ENCODE assay signal across 8 mouse cellular contexts in the genomic region with DNA sequence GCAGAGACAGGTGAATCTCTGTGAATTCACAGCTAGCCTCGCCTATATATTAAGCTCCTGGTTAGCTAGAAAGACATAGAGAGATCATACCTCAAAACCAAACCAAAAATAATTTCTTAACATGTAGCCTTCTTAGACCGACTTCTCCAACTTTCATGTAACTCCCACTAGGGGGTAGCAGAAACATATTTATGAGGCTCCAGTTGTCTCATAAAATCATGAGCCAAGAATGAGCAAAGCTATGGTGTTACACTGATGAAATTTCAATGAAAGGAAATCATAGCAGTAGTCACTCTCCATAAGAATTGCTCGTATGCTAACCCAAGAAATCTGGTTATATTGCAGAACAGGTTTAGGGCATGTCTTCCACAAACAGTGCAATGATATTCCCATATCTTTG.
DNase-seq lines count a peak whose midpoint lies in the region; ATAC-seq and TF ChIP-seq lines count a peak whose summit lies in the region.

No protein-coding gene starts in this region.

- peak; percentile 55; the same call in 1 of the 2 replicates for ATAC-seq in neural tube, embryonic 11.5 days (ENCODE audit: insufficient read depth, low FRiP score, low TSS enrichment)
- ATAC-seq in embryonic facial prominence, embryonic 14.5 days (ENCODE audit: low read depth) = peak; percentile 86
- ATAC-seq in limb, embryonic 14.5 days (ENCODE audit: low FRiP score, low read depth) = peak; percentile 60
- ATAC-seq in stomach, embryonic 16.5 days (ENCODE audit: insufficient read depth, low FRiP score) = peak; percentile 37; the same call in 1 of the 2 replicates

- peak; percentile 22 to 38 for DNase-seq in heart, adult 18-20 months
- no peak for DNase-seq in heart, postnatal 36 days
- DNase-seq in neural tube, embryonic 11.5 days (ENCODE audit: low spot score) = no peak
- DNase-seq in neural tube, embryonic 10.5 days (ENCODE audit: extremely low spot score, low spot score) = no peak
- peak; percentile 88 for DNase-seq in embryonic facial prominence, embryonic 14.5 days (ENCODE audit: low spot score)
- peak; percentile 74 for DNase-seq in limb, embryonic 14.5 days (ENCODE audit: low spot score)
- DNase-seq in thymus, postnatal 36 days = no peak

- H3K4me2 ChIP-seq in neural tube, embryonic 11.5 days (ENCODE audit: low read depth) = no peak overlapping the region
- no peak overlapping the region for H3K4me2 ChIP-seq in embryonic facial prominence, embryonic 14.5 days (ENCODE audit: low read depth, low read length)
- H3K4me2 ChIP-seq in limb, embryonic 14.5 days (replicated peaks; ENCODE audit: low read depth, low read length, severe bottlenecking) = no peak overlapping the region
- H3K4me2 ChIP-seq in stomach, embryonic 16.5 days (ENCODE audit: low read depth, low read length) = no peak overlapping the region

- no peak overlapping the region for H3K27ac ChIP-seq in neural tube, embryonic 11.5 days (ENCODE audit: low read depth, low read length)
- no peak overlapping the region for H3K27ac ChIP-seq in embryonic facial prominence, embryonic 14.5 days (replicated peaks; ENCODE audit: low read depth, low read length)
- H3K27ac ChIP-seq in limb, embryonic 14.5 days (replicated peaks; ENCODE audit: low read depth, low read length) = no peak overlapping the region
- H3K27ac ChIP-seq in stomach, embryonic 16.5 days (ENCODE audit: low read length) = no peak overlapping the region

- H3K4me3 ChIP-seq in neural tube, embryonic 11.5 days (ENCODE audit: low read depth, low read length) = no peak overlapping the region
- no peak overlapping the region for H3K4me3 ChIP-seq in embryonic facial prominence, embryonic 14.5 days (ENCODE audit: low read depth, low read length)
- no peak overlapping the region for H3K4me3 ChIP-seq in limb, embryonic 14.5 days (replicated peaks; ENCODE audit: low read length)
- no peak overlapping the region for H3K4me3 ChIP-seq in stomach, embryonic 16.5 days (replicated peaks; ENCODE audit: low read length)

- WGBS in neural tube, embryonic 11.5 days = 66% methylated on average over 3 of the region's 3 CpGs
- WGBS in embryonic facial prominence, embryonic 14.5 days = 32% methylated on average over 3 of the region's 3 CpGs
- 23% methylated on average over 3 of the region's 3 CpGs for WGBS in limb, embryonic 14.5 days
- WGBS in stomach, embryonic 16.5 days = 20% methylated on average over 3 of the region's 3 CpGs

- H3K4me1 ChIP-seq in neural tube, embryonic 11.5 days (ENCODE audit: control insufficient read depth, insufficient read depth, low read length) = no peaks in the 10 kb centered on the region
- H3K4me1 ChIP-seq in embryonic facial prominence, embryonic 14.5 days (ENCODE audit: control insufficient read depth, insufficient read depth, low read length) = no peaks in the 10 kb centered on the region
- no peaks in the 10 kb centered on the region for H3K4me1 ChIP-seq in limb, embryonic 14.5 days (ENCODE audit: control insufficient read depth, insufficient read depth, low read length)
- no peaks in the 10 kb centered on the region for H3K4me1 ChIP-seq in stomach, embryonic 16.5 days (ENCODE audit: control insufficient read depth, insufficient read depth, low read length)

- no peak for TF ChIP-seq POLR2A in limb, embryonic 14.5 days (IDR thresholded peaks at IDR 0.05; ENCODE audit: borderline replicate concordance, extremely low read depth, insufficient read depth, insufficient read length)

- H3K9me3 ChIP-seq in neural tube, embryonic 11.5 days (ENCODE audit: control insufficient read depth, low read length) = no peaks in the 10 kb centered on the region
- H3K9me3 ChIP-seq in embryonic facial prominence, embryonic 14.5 days (ENCODE audit: control insufficient read depth, low read length) = no peaks in the 10 kb centered on the region
- H3K9me3 ChIP-seq in limb, embryonic 14.5 days (ENCODE audit: control insufficient read depth, low read length) = no peaks in the 10 kb centered on the region
- no peaks in the 10 kb centered on the region for H3K9me3 ChIP-seq in stomach, embryonic 16.5 days (replicated peaks; ENCODE audit: control insufficient read depth, low read length)

- no peaks in the 10 kb centered on the region for H3K36me3 ChIP-seq in neural tube, embryonic 11.5 days (ENCODE audit: control insufficient read depth, insufficient read depth, low read length)
- H3K36me3 ChIP-seq in embryonic facial prominence, embryonic 14.5 days (ENCODE audit: control insufficient read depth, insufficient read depth, low read length) = no peaks in the 10 kb centered on the region
- no peaks in the 10 kb centered on the region for H3K36me3 ChIP-seq in limb, embryonic 14.5 days (ENCODE audit: control insufficient read depth, insufficient read depth, low read length)
- H3K36me3 ChIP-seq in stomach, embryonic 16.5 days (ENCODE audit: control insufficient read depth, insufficient read depth, low read length) = no peaks in the 10 kb centered on the region

- no peaks in the 10 kb centered on the region for H3K27me3 ChIP-seq in neural tube, embryonic 11.5 days (ENCODE audit: control insufficient read depth, insufficient read depth, low read length)
- no peaks in the 10 kb centered on the region for H3K27me3 ChIP-seq in embryonic facial prominence, embryonic 14.5 days (replicated peaks; ENCODE audit: control insufficient read depth, insufficient read depth, low read length)
- H3K27me3 ChIP-seq in limb, embryonic 14.5 days (ENCODE audit: control insufficient read depth, insufficient read depth, low read length) = no peaks in the 10 kb centered on the region
- H3K27me3 ChIP-seq in stomach, embryonic 16.5 days (ENCODE audit: control insufficient read depth, insufficient read depth, low read length) = no peaks in the 10 kb centered on the region

- intact Hi-C loops in heart, postnatal 36 days (cut with DNase I) = loop anchor here (1.0 to 5.0 kb wide), 2 partner anchors 150 to 769 kb away; a partner anchor contains a TSS

- no peak overlapping the region for H3K9ac ChIP-seq in neural tube, embryonic 11.5 days (ENCODE audit: low read length)
- H3K9ac ChIP-seq in embryonic facial prominence, embryonic 14.5 days (ENCODE audit: low read depth, low read length) = no peak overlapping the region
- no peak overlapping the region for H3K9ac ChIP-seq in limb, embryonic 14.5 days (ENCODE audit: low read depth, low read length, severe bottlenecking)
- no peak overlapping the region for H3K9ac ChIP-seq in stomach, embryonic 16.5 days (ENCODE audit: low read length)

Comparison
In these comparisons a context has a peak if more than half of its experiments do, and no peak if none do; other contexts are left out.
1. DNase-seq: peak in heart, adult 18-20 months (2 of 2), embryonic facial prominence, embryonic 14.5 days (single experiment) and limb, embryonic 14.5 days (single experiment); none in heart, postnatal 36 days (0 of 2), neural tube, embryonic 11.5 days (single experiment), neural tube, embryonic 10.5 days (single experiment) and thymus, postnatal 36 days (0 of 2).
2. Peak in every context shown above with its lines, with median percentiles within 50 percentile points of each other: ATAC-seq.